In the genomic region with DNA sequence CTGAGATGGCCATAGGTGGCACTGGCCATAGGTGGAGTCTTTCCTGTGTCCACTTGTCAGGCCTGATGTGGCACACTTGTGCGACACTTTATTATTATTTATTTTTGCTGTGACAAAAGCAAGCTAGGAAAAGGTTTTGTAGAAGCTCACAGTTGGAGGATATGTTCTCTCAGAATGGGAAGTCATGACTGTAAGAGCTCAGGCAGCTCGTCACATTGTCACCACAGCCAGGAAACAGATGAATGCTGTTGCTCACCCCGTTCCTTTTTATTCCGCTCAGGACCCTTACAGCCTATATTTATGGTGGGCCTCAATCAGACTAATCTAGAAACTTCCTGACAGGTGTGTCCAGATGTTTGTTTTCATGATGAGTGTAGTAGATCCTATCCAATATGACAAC, we compare ENCODE assay signal across 21 mouse cellular contexts. TPM values are rescaled to one million over a fixed set of nuclear protein-coding genes. Genes with fewer than 3 reads are reported as not detected.
A peak's percentile ranks its signal among the peaks of the same experiment; 100 is the strongest.
DNase-seq lines count a peak whose midpoint lies in the region; ATAC-seq and TF ChIP-seq lines count a peak whose summit lies in the region.
"Had no signal": no experiment of that assay in that cellular context is flagged by ENCODE, and none has a peak within 500 bp of the region (broad histone marks: within the 10 kb centered on the region; RNA-seq: fewer than 3 reads in every experiment).

No protein-coding gene starts in this region.

- WGBS in liver, postnatal 0 days (ENCODE audit: insufficient replicate concordance), result 45% methylated on average over 4 of the region's 4 CpGs

- no peak for TF ChIP-seq CTCF in bone marrow macrophage, adult 2 months (IDR thresholded peaks at IDR 0.05; ENCODE audit: low read depth, low read length)
- TF ChIP-seq CTCF in liver, postnatal 0 days (IDR thresholded peaks at IDR 0.05; ENCODE audit: low read depth), result no peak

- no peak for DNase-seq in liver, postnatal 0 days
- DNase-seq in adrenal gland, postnatal 4 days (ENCODE audit: low spot score in 2 of 2), result no peak
- DNase-seq in layer of hippocampus, adult 11-12 months (ENCODE audit: low spot score), result no peak
- DNase-seq: adrenal gland, postnatal 36 days; cerebellum, adult 2 months; forebrain, postnatal 0 days; heart, postnatal 10 days; kidney, postnatal 36 days; lung, embryonic 14.5 days; right cerebral cortex, postnatal 14 days had no signal

- peaks cover 92% of the 10 kb centered on the region for H3K4me1 ChIP-seq in megakaryocyte, embryonic 14.5 days
- peaks cover 56% of the 10 kb centered on the region for H3K4me1 ChIP-seq in bone marrow macrophage, adult 2 months (ENCODE audit: control insufficient read depth, insufficient read depth, low read length)
- peaks cover 72% of the 10 kb centered on the region for H3K4me1 ChIP-seq in liver, postnatal 0 days (ENCODE audit: insufficient read depth)

- no peak for ATAC-seq in megakaryocyte, adult 5-6 weeks (ENCODE audit: poor library complexity, severe bottlenecking)
- ATAC-seq in hematopoietic stem cell, adult 5-6 weeks (replicated peaks in 1 of 2; ENCODE audit: insufficient read depth in 1 of 2, low FRiP score in 2 of 2, low TSS enrichment in 1 of 2, low read depth in 1 of 2, poor library complexity in 2 of 2, severe bottlenecking in 2 of 2), result peak; percentile 46 to 49
- ATAC-seq in liver, postnatal 0 days, result no peak
- ATAC-seq: forebrain, postnatal 0 days; intestine, postnatal 0 days had no signal

- no peak for TF ChIP-seq EP300 in liver, postnatal 0 days (IDR thresholded peaks at IDR 0.05; ENCODE audit: low read depth)

- peaks cover 12% of the 10 kb centered on the region for H3K36me3 ChIP-seq in megakaryocyte, embryonic 14.5 days (replicated peaks; ENCODE audit: low read length)
- peaks cover 3% of the 10 kb centered on the region; the same call in 1 of the 2 replicates for H3K36me3 ChIP-seq in liver, postnatal 0 days (replicated peaks; ENCODE audit: insufficient read depth, low read length)
- H3K36me3 ChIP-seq: embryonic facial prominence, embryonic 15.5 days had no signal

- no peak overlapping the region for H3K9ac ChIP-seq in liver, postnatal 0 days (replicated peaks)
- H3K9ac ChIP-seq: embryonic facial prominence, embryonic 15.5 days; forebrain, postnatal 0 days; heart, embryonic 12.5 days; kidney, embryonic 15.5 days; limb, embryonic 13.5 days had no signal

- no peak for TF ChIP-seq POLR2A in bone marrow macrophage, adult 2 months (IDR thresholded peaks at IDR 0.05; ENCODE audit: borderline replicate concordance, low read depth, low read length)

- H3K9me3 ChIP-seq in megakaryocyte, embryonic 14.5 days, result no peaks in the 10 kb centered on the region
- no peaks in the 10 kb centered on the region for H3K9me3 ChIP-seq in liver, postnatal 0 days (ENCODE audit: low read length)
- H3K9me3 ChIP-seq: embryonic facial prominence, embryonic 15.5 days; forebrain, embryonic 10.5 days; heart, embryonic 12.5 days; kidney, embryonic 15.5 days; limb, embryonic 13.5 days; midbrain, embryonic 12.5 days had no signal

- no peak overlapping the region for H3K4me2 ChIP-seq in liver, postnatal 0 days (ENCODE audit: low read depth, low read length)
- H3K4me2 ChIP-seq: embryonic facial prominence, embryonic 15.5 days; kidney, embryonic 15.5 days had no signal

- no peaks in the 10 kb centered on the region for H3K27me3 ChIP-seq in megakaryocyte, embryonic 14.5 days (replicated peaks)
- H3K27me3 ChIP-seq in liver, postnatal 0 days (ENCODE audit: insufficient read depth, low read length), result no peaks in the 10 kb centered on the region
- H3K27me3 ChIP-seq: embryonic facial prominence, embryonic 15.5 days; heart, embryonic 12.5 days; limb, embryonic 13.5 days had no signal

- peak overlapping the region; percentile 73 for H3K4me3 ChIP-seq in megakaryocyte, embryonic 14.5 days (replicated peaks)
- no peak overlapping the region for H3K4me3 ChIP-seq in bone marrow macrophage, adult 2 months (ENCODE audit: insufficient read depth, low read length)
- no peak overlapping the region for H3K4me3 ChIP-seq in liver, postnatal 0 days (ENCODE audit: low read depth, low read length)
- H3K4me3 ChIP-seq: embryonic facial prominence, embryonic 15.5 days; heart, embryonic 12.5 days; kidney, embryonic 15.5 days; midbrain, embryonic 12.5 days had no signal

- H3K27ac ChIP-seq in bone marrow macrophage, adult 2 months (ENCODE audit: insufficient read depth, low read depth, low read length), result peak overlapping the region; percentile 77
- peak overlapping the region; percentile 88 for H3K27ac ChIP-seq in liver, postnatal 0 days (ENCODE audit: low read depth)
- H3K27ac ChIP-seq: embryonic facial prominence, embryonic 15.5 days; kidney, embryonic 15.5 days; limb, embryonic 13.5 days; midbrain, embryonic 12.5 days had no signal

RNA-seq across cellular contexts. Expression of a gene that starts 1.5 kb away (rescaled TPM):
- 22.5 and 22.9 TPM in 2 replicates for polyA plus RNA-seq in megakaryocyte, embryonic 14.5 days (2012; ENCODE audit: insufficient read depth, low replicate concordance)
- 42.0 and 48.3 TPM in 2 replicates for total RNA-seq in megakaryocyte, adult 5-6 weeks (2015)
- total RNA-seq in megakaryocyte, adult 5-6 weeks (2017), result 61.8 and 75.5 TPM in 2 replicates
- polyA plus RNA-seq in bone marrow macrophage, adult 2 months (2012; ENCODE audit: insufficient read depth, insufficient read length, missing spikeins), result 103 and 114 TPM in 2 replicates
- 38.4 and 40.7 TPM in 2 replicates for total RNA-seq in hematopoietic stem cell, adult 5-6 weeks (2017)
- 27.8 and 33.8 TPM in 2 replicates for polyA plus RNA-seq in liver, postnatal 0 days (2015; fragmentation: Nextera tagmentation; extraction: Ambion mirVana)
- total RNA-seq in adrenal gland, postnatal 4 days (2021), result 10 to 100 TPM; 75.6 to 81.5 TPM

RNA-seq across cellular contexts. Expression of a gene that starts 20.8 kb away (rescaled TPM):
- 28.4 and 49.7 TPM in 2 replicates for polyA plus RNA-seq in megakaryocyte, embryonic 14.5 days (2012; ENCODE audit: insufficient read depth, low replicate concordance)
- total RNA-seq in megakaryocyte, adult 5-6 weeks (2015), result 8.0 and 8.4 TPM in 2 replicates
- total RNA-seq in megakaryocyte, adult 5-6 weeks (2017), result 28.3 and 43.5 TPM in 2 replicates
- 16.3 TPM in 2 replicates for polyA plus RNA-seq in bone marrow macrophage, adult 2 months (2012; ENCODE audit: insufficient read depth, insufficient read length, missing spikeins)
- total RNA-seq in hematopoietic stem cell, adult 5-6 weeks (2017), result 16.6 and 26.5 TPM in 2 replicates
- 12.6 and 14.7 TPM in 2 replicates for polyA plus RNA-seq in liver, postnatal 0 days (2015; fragmentation: Nextera tagmentation; extraction: Ambion mirVana)
- 10 to 100 TPM; 42.4 to 49.2 TPM for total RNA-seq in adrenal gland, postnatal 4 days (2021)

Comparison
In these comparisons a context has a peak if more than half of its experiments do, and no peak if none do; other contexts are left out.
1. ATAC-seq: peak in hematopoietic stem cell, adult 5-6 weeks (2 of 2); none in megakaryocyte, adult 5-6 weeks (single experiment) and liver, postnatal 0 days (single experiment).